ENCODE assay signal across 25 mouse cellular contexts in genomic region chr4:49540966-49541365, GRCm38 (mm10). TPM values are rescaled to one million over a fixed set of nuclear protein-coding genes. Genes with fewer than 3 reads are reported as not detected.
DNase-seq lines count a peak whose midpoint lies in the region; TF ChIP-seq lines count a peak whose summit lies in the region.
"Had no signal": no experiment of that assay in that cellular context is flagged by ENCODE, and none has a peak within 500 bp of the region (broad histone marks: within the 10 kb centered on the region; RNA-seq: fewer than 3 reads in every experiment).

No protein-coding gene starts in this region.

- H3K36me3 ChIP-seq in heart, adult 2 months (ENCODE audit: control insufficient read depth, insufficient read depth, low read length), result peaks cover 2% of the 10 kb centered on the region; the same call in 1 of the 2 replicates
- H3K36me3 ChIP-seq: embryonic facial prominence, embryonic 15.5 days; forebrain, embryonic 15.5 days; kidney, embryonic 15.5 days had no signal

- TF ChIP-seq CTCF in heart, adult 2 months (IDR thresholded peaks at IDR 0.05), result no peak

- no peak for TF ChIP-seq EP300 in heart, adult 2 months (IDR thresholded peaks at IDR 0.05; ENCODE audit: insufficient read depth, low read depth, low read length)

- H3K79me2 ChIP-seq in heart, adult 2 months (replicated peaks; ENCODE audit: control insufficient read depth, insufficient read depth, low read length), result no peaks in the 10 kb centered on the region

- no peaks in the 10 kb centered on the region for H3K4me1 ChIP-seq in heart, adult 2 months (ENCODE audit: control insufficient read depth, insufficient read depth, low read length)
- H3K4me1 ChIP-seq: embryonic facial prominence, embryonic 15.5 days; forebrain, embryonic 15.5 days; kidney, embryonic 15.5 days had no signal

- H3K27ac ChIP-seq in heart, adult 2 months, result no peak overlapping the region
- H3K27ac ChIP-seq: embryonic facial prominence, embryonic 15.5 days; forebrain, embryonic 15.5 days; kidney, embryonic 15.5 days had no signal

- H3K4me3 ChIP-seq in heart, adult 2 months, result no peak overlapping the region
- H3K4me3 ChIP-seq: embryonic facial prominence, embryonic 15.5 days; erythroblast, embryonic 14.5 days; forebrain, embryonic 15.5 days; kidney, embryonic 15.5 days had no signal

- no peak overlapping the region for H3K9ac ChIP-seq in heart, adult 2 months (ENCODE audit: low read depth, low read length)
- H3K9ac ChIP-seq: embryonic facial prominence, embryonic 15.5 days; forebrain, embryonic 15.5 days; kidney, embryonic 15.5 days had no signal

- H3K27me3 ChIP-seq in heart, adult 2 months (ENCODE audit: control insufficient read depth, insufficient read depth, low read length), result no peaks in the 10 kb centered on the region
- H3K27me3 ChIP-seq: embryonic facial prominence, embryonic 15.5 days; forebrain, embryonic 15.5 days; kidney, embryonic 15.5 days had no signal

- intact Hi-C loops in heart, adult 2 months (cut with DNase I), result no loop called here
- intact Hi-C loops in heart, postnatal 36 days (cut with DNase I), result no loop called here

- no peak for TF ChIP-seq POLR2A in heart, adult 2 months (IDR thresholded peaks at IDR 0.05; ENCODE audit: insufficient read depth, low read depth, low read length)

- peak; percentile 24 to 26 for DNase-seq in cerebellum, postnatal 14 days
- DNase-seq in cerebellum, adult 11-12 months, result no peak
- peak; percentile 24 to 37 for DNase-seq in heart, adult 18-20 months
- no peak for DNase-seq in heart, adult 2 months
- DNase-seq in heart, postnatal 4 days, result peak; percentile 13
- DNase-seq in heart, postnatal 36 days, result no peak
- peak; percentile 30 for DNase-seq in skeletal muscle tissue, adult 2 months (ENCODE audit: low read depth, low spot score)
- DNase-seq: adrenal gland, postnatal 10 days; cerebellum, adult 11 months; cerebellum, adult 9-10 months; embryo, embryonic 11 days; gastrocnemius, postnatal 25 days; kidney, adult 11 months had no signal

- 63% methylated on average over 3 of the region's 3 CpGs for WGBS in heart, adult 2 months

RNA-seq across cellular contexts. Expression of gene Aldob, which starts 8.4 kb away (rescaled TPM):
- 10 to 100 TPM in 1 of 2 experiments, 1 to 10 TPM in 1; 9.2 to 11.7 TPM for total RNA-seq in heart, adult 18-20 months (2021)
- total RNA-seq in heart, adult 2 months (2021), result 1 to 10 TPM; 2.0 to 3.9 TPM
- polyA plus RNA-seq in heart, adult 2 months (2012; rRNA removed), result 0.72 and 5.9 TPM in 2 replicates
- under 1 TPM; 0.17 to 0.20 TPM for total RNA-seq in heart, postnatal 4 days (2021)
- total RNA-seq in heart, postnatal 36 days (2021), result 1 to 10 TPM in 1 of 2 experiments, under 1 TPM in 1; 0.58 to 1.1 TPM
- total RNA-seq: common myeloid progenitor, adult 5-6 weeks; gastrocnemius, postnatal 25 days; MEL had no signal
- polyA plus RNA-seq: C2C12; embryonic facial prominence, embryonic 11.5 days; erythroblast, embryonic 14.5 days; forebrain, embryonic 11.5 days; hindbrain, embryonic 11.5 days had no signal

RNA-seq across cellular contexts. Expression of gene Zfp189, which starts 20.0 kb away (rescaled TPM):
- total RNA-seq in heart, adult 18-20 months (2021), result 1 to 10 TPM; 6.1 to 7.2 TPM
- 1 to 10 TPM; 6.2 to 6.5 TPM for total RNA-seq in heart, adult 2 months (2021)
- 1.3 and 2.1 TPM in 2 replicates for polyA plus RNA-seq in heart, adult 2 months (2012; rRNA removed)
- 1 to 10 TPM; 5.6 to 6.6 TPM for total RNA-seq in heart, postnatal 4 days (2021)
- 1 to 10 TPM; 5.4 to 6.0 TPM for total RNA-seq in heart, postnatal 36 days (2021)
- polyA plus RNA-seq: erythroblast, embryonic 14.5 days had no signal

RNA-seq across cellular contexts. Expression of gene Mrpl50, which starts 20.1 kb away (rescaled TPM):
- 10 to 100 TPM; 51.0 to 53.6 TPM for total RNA-seq in heart, adult 18-20 months (2021)
- total RNA-seq in heart, adult 2 months (2021), result 10 to 100 TPM; 46.1 to 51.1 TPM
- polyA plus RNA-seq in heart, adult 2 months (2012; rRNA removed), result 11.5 and 22.1 TPM in 2 replicates
- total RNA-seq in heart, postnatal 4 days (2021), result 10 to 100 TPM; 36.3 to 37.0 TPM
- 10 to 100 TPM; 44.6 to 44.9 TPM for total RNA-seq in heart, postnatal 36 days (2021)

RNA-seq across cellular contexts. Expression of gene Baat, which starts 34.6 kb away (rescaled TPM):
- total RNA-seq in heart, adult 18-20 months (2021), result not detected
- under 1 TPM in 1 of 2 experiments, not detected in 1; 0.29 TPM for total RNA-seq in heart, adult 2 months (2021)
- polyA plus RNA-seq in heart, adult 2 months (2012; rRNA removed), result not detected in 2 replicates
- under 1 TPM in 1 of 2 experiments, not detected in 1; 0.20 TPM for total RNA-seq in heart, postnatal 4 days (2021)
- under 1 TPM in 1 of 2 experiments, not detected in 1; 0.47 TPM for total RNA-seq in heart, postnatal 36 days (2021)
- total RNA-seq: common myeloid progenitor, adult 5-6 weeks; MEL had no signal
- polyA plus RNA-seq: embryonic facial prominence, embryonic 11.5 days; embryonic facial prominence, embryonic 15.5 days; erythroblast, embryonic 14.5 days; forebrain, embryonic 15.5 days; hindbrain, embryonic 16.5 days; intestine, embryonic 14.5 days had no signal

RNA-seq across cellular contexts. Expression of gene Tmem246, which starts 56.7 kb away (rescaled TPM):
- 10 to 100 TPM; 48.3 to 56.5 TPM for total RNA-seq in heart, adult 18-20 months (2021)
- total RNA-seq in heart, adult 2 months (2021), result 10 to 100 TPM; 53.5 to 61.8 TPM
- 77.3 and 106 TPM in 2 replicates for polyA plus RNA-seq in heart, adult 2 months (2012; rRNA removed)
- 10 to 100 TPM; 44.3 to 48.3 TPM for total RNA-seq in heart, postnatal 4 days (2021)
- total RNA-seq in heart, postnatal 36 days (2021), result 10 to 100 TPM; 44.5 to 47.1 TPM

Comparison
In these comparisons a context has a peak if more than half of its experiments do, and no peak if none do; other contexts are left out.
1. DNase-seq: peak in cerebellum, postnatal 14 days (2 of 2), heart, adult 18-20 months (2 of 2), heart, postnatal 4 days (single experiment) and skeletal muscle tissue, adult 2 months (single experiment); none in cerebellum, adult 11-12 months (single experiment), heart, adult 2 months (0 of 2) and heart, postnatal 36 days (0 of 2).